Mouse (Mus musculus): ENCODE results near the gene Ppdpf.

- TF ChIP-seq POLR2A (IDR thresholded peaks at IDR 0.05; ENCODE audit: control insufficient read depth, extremely low read depth, insufficient read depth, low read length, poor library complexity) (peak; percentile 62), CTCF (IDR thresholded peaks at IDR 0.05; ENCODE audit: borderline replicate concordance, control insufficient read depth, extremely low read depth, insufficient read depth, low read length, poor library complexity) (no peak)
Observed at GRCm38 (mm10) chr2:181187121-181188000, at the start of gene Ppdpf.
